Mouse (Mus musculus): ENCODE data around the gene Cyct.

DNA sequence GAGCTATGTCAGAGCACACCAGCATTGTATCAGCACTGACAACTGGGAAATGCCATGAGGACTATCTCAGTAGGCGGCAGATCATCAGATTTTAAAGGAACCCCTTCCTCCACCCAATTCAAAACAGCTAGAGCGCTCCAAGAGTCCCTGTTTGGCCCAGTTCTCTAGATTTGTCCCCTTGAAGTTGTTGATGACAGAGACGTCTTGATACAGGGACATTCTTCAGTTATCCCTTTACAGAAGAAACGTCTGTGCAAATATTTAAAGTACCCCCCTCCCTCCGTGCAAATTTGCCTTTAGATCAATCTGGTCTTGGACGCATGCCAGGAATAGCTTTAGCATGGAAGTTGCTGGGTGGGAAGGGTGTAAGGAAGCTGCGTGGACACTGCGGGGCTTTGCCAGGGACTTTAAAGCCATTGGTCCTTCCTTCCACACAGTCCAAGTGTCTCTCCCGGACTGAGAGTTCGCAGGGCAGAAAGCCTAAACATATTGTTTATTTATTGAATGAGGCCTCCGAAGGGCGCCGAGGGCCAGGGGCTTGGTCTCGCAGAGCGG is 45.4 kb upstream of the Cyct start:
- TF ChIP-seq CTCF (IDR thresholded peaks at IDR 0.05): no peak
- TF ChIP-seq EP300 (IDR thresholded peaks at IDR 0.05): no peak

All from lung, postnatal 0 days (tissue).